Mouse (Mus musculus) thymus, adult 2 months (tissue): Measurements from ENCODE around the gene Irf5.

ENCODE experiments used
- CTCF ChIP-seq: fragments of 200-500 bp; IDR thresholded peaks from 2 replicates; pipeline ENCODE4 v1.5.1; 2012; ENCODE audit warnings: mild to moderate bottlenecking, control low read depth, low read length, moderate library complexity, borderline replicate concordance; ENCODE audit not compliant: control insufficient read depth, poor library complexity, insufficient read depth; ENCODE audit errors: extremely low read depth
- POLR2A ChIP-seq: fragments of 200-500 bp; IDR thresholded peaks from 2 replicates; pipeline ENCODE4 v1.6.1; 2012; ENCODE audit warnings: mild to moderate bottlenecking, low read length, control low read depth, moderate library complexity; ENCODE audit not compliant: control insufficient read depth, poor library complexity, insufficient read depth; ENCODE audit errors: extremely low read depth

DNA sequence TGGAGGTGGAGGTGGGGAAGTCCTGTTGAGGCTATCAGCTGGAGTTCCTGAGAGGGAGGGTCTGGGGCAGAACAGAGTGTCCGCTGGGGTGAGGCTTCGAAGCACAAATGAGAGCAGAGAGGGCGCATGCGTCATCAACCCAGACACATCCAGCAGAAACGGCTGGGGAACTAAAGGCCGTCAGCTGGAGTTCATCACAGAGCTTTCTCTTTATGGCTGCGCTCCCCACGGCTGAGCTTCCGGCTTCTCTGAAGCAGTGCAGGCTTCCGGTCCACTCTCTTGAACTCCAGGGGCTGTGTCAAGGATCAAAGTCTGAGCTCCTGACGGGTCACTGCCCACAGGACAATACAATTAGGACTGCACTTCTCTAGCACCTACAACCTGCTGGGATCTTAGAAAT is 13.1 kb upstream of the Irf5 start:
- TF ChIP-seq CTCF = no peak
- TF ChIP-seq POLR2A = no peak
